Mouse (Mus musculus): ENCODE results near the gene Arhgef10l. TPM values are rescaled to one million over a fixed set of nuclear protein-coding genes. Genes with fewer than 3 reads are reported as not detected.

The Arhgef10l gene
- polyA plus RNA-seq, 1 experiment from 2014 or later: 21.9 TPM

DNA sequence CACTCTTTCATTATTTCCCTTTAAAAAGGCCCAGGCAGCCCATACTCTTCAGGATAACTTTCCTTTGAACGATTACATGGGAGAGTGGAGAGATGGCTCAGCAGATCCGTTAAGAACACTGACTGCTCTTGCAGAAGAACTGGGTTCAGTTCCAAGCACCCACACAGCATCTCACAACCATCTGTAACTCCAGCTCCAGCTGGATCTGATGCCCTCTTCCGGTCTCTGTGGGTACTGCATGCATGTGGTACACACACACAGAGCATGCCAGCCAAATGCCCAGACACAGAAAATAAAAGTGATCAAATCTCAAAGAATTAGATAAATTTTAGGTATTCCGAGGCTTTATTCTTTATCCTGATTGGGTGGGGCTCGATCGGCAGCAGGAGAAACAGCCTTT is 115.1 kb downstream of the Arhgef10l start:
- Histone ChIP-seq H3K4me2 (replicated peaks) (no peak overlapping the region), H3K36me3 (replicated peaks; ENCODE audit: control insufficient read depth, insufficient read depth) (peaks cover 61% of the 10 kb centered on the region), H3K9ac (no peak overlapping the region), H3K4me3 (replicated peaks; ENCODE audit: low read length) (no peak overlapping the region), H3K9me3 (ENCODE audit: control insufficient read depth, low read length) (no peaks in the 10 kb centered on the region), H3K27ac (peak overlapping the region; percentile 58; the same call in 1 of the 2 replicates), H3K4me1 (replicated peaks; ENCODE audit: control insufficient read depth, insufficient read depth, low read length) (0 out of 2 replicates have a peak, but pooled peaks cover 4% of the 10 kb centered on the region), H3K27me3 (ENCODE audit: control insufficient read depth, insufficient read depth, low read length) (no peaks in the 10 kb centered on the region)
- no peak for DNase-seq (ENCODE audit: low spot score)
- no peak for ATAC-seq (ENCODE audit: low FRiP score)
- WGBS: 93% methylated on average over 6 of the region's 6 CpGs

DNA sequence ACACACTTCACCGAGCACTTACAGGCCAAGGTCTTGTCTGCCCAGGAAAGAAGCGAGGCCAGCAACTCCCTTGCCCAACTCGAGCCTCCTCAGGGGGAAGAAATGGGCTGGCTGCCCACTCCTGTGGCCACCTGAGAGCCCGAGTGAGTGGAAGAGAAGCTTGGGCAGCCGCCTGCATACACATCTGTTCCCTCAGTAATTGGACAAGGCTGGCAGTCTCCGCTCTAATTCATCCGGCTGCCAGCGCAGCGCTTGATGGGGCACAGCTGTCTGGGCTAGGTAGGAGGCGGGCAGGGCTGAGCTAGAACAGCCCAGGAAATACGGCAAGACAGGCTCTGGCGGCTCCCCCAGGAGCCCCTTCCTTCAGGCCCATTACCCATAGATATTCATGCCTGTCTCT is 115.8 kb downstream of the Arhgef10l start:
- H3K9ac ChIP-seq: no peak overlapping the region
- H3K27ac ChIP-seq: peak overlapping the region; percentile 58
- peaks cover 61% of the 10 kb centered on the region for H3K36me3 ChIP-seq (replicated peaks; ENCODE audit: control insufficient read depth, insufficient read depth)
- H3K9me3 ChIP-seq (ENCODE audit: control insufficient read depth, low read length): no peaks in the 10 kb centered on the region
- H3K27me3 ChIP-seq (ENCODE audit: control insufficient read depth, insufficient read depth, low read length): no peaks in the 10 kb centered on the region
- 44% methylated on average over 12 of the region's 12 CpGs for WGBS
- no peak overlapping the region for H3K4me3 ChIP-seq (replicated peaks; ENCODE audit: low read length)
- H3K4me2 ChIP-seq (replicated peaks): no peak overlapping the region
- DNase-seq (ENCODE audit: low spot score) (peak; percentile 64), ATAC-seq (ENCODE audit: low FRiP score) (peak; percentile 79)
- 0 out of 2 replicates have a peak, but pooled peaks cover 4% of the 10 kb centered on the region for H3K4me1 ChIP-seq (replicated peaks; ENCODE audit: control insufficient read depth, insufficient read depth, low read length)

DNA sequence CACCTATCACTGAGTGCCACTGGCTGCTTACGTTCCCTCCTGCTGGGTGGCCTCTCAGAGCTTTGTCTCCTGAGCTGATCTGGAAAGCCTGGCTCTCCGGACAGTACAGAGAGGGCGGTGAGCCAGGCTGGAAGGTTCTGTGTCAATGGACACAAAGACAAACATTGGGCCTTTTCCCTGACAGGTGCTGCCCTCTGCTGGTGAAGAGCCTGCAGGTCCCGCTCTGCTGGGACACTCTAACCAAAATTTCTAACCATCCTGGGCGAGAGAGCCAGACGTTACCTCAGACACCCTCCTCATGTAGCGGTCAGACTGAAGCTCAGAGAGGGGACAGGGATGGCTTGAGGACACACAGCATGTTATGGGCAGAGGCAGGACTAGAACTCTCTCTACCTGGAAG is 118.3 kb downstream of the Arhgef10l start:
- WGBS: 26% methylated on average over 7 of the region's 7 CpGs
- H3K27ac ChIP-seq: no peak overlapping the region

DNA sequence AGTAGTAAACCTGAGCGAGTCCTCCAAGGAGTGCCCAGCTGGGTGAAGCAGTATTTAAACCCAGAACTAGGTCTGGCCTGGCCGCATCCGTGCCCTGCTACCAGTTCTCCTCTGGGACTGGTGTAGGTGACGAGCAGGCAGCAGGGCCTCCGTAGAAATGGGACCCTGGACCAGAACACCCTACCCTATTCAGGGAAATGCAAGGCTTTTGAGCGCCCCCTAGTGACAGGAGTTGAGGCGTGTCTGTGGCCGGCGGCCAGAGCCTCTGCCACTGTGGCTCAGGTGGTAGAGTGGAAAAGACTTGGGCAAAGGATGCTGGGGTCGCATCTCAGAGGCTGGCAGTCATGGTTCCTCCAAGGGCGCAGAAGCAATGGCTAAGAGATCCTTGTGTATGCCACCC is 126.7 kb downstream of the Arhgef10l start:
- no peaks in the 10 kb centered on the region for H3K9me3 ChIP-seq (ENCODE audit: control insufficient read depth, low read length)
- no peaks in the 10 kb centered on the region for H3K27me3 ChIP-seq (ENCODE audit: control insufficient read depth, insufficient read depth, low read length)
- H3K9ac ChIP-seq: no peak overlapping the region
- 0 out of 2 replicates have a peak, but pooled peaks cover 3% of the 10 kb centered on the region for H3K4me1 ChIP-seq (replicated peaks; ENCODE audit: control insufficient read depth, insufficient read depth, low read length)
- WGBS: 27% methylated on average over 11 of the region's 11 CpGs
- peaks cover 51% of the 10 kb centered on the region for H3K36me3 ChIP-seq (replicated peaks; ENCODE audit: control insufficient read depth, insufficient read depth)
- peak; percentile 46; the same call in 1 of the 2 replicates for ATAC-seq (ENCODE audit: low FRiP score)
- H3K27ac ChIP-seq: no peak overlapping the region
- H3K4me3 ChIP-seq (replicated peaks; ENCODE audit: low read length): no peak overlapping the region
- DNase-seq (ENCODE audit: low spot score): peak; percentile 81
- no peak overlapping the region for H3K4me2 ChIP-seq (replicated peaks)

More for the DNA sequence above, 118.3 kb downstream of the Arhgef10l start:
- peaks cover 61% of the 10 kb centered on the region for H3K36me3 ChIP-seq (replicated peaks; ENCODE audit: control insufficient read depth, insufficient read depth)
- DNase-seq (ENCODE audit: low spot score) (peak; percentile 83), ATAC-seq (ENCODE audit: low FRiP score) (peak; percentile 32)
- H3K27me3 ChIP-seq (ENCODE audit: control insufficient read depth, insufficient read depth, low read length): no peaks in the 10 kb centered on the region
- H3K9ac ChIP-seq: 0 out of 2 replicates have a peak overlapping the region, but pooled peaks have one; percentile 34
- H3K4me1 ChIP-seq (replicated peaks; ENCODE audit: control insufficient read depth, insufficient read depth, low read length): 0 out of 2 replicates have a peak, but pooled peaks cover 4% of the 10 kb centered on the region
- no peak overlapping the region for H3K4me2 ChIP-seq (replicated peaks)
- no peaks in the 10 kb centered on the region for H3K9me3 ChIP-seq (ENCODE audit: control insufficient read depth, low read length)
- no peak overlapping the region for H3K4me3 ChIP-seq (replicated peaks; ENCODE audit: low read length)

DNA sequence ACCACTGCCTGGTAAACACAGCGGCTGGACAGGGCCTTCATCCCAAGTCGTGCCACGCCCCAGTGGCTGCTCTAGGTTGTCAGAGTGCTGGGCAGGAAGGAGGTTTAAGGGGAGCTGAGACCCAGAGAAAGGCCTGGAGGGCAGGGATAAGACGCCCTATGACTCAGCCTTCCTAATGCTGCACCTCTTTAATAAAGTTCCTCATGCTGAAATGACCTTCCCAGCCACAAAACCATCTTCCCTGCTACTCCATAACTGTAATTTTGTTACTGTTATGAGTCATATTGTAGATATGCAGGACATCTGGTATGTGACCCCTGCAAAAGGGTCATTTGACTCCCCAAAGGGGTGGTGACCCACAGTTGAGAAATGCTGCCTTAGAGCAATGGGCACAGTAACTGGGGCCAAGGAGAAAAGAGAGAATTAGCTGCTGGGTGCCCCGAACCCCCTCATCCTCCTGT is 128.2 kb downstream of the Arhgef10l start:
- H3K36me3 ChIP-seq (replicated peaks; ENCODE audit: control insufficient read depth, insufficient read depth): peaks cover 36% of the 10 kb centered on the region
- no peak for ATAC-seq (ENCODE audit: low FRiP score)
- H3K27ac ChIP-seq: no peak overlapping the region
- no peak overlapping the region for H3K4me3 ChIP-seq (replicated peaks; ENCODE audit: low read length)
- DNase-seq (ENCODE audit: low spot score): no peak
- H3K4me2 ChIP-seq (replicated peaks): no peak overlapping the region
- no peaks in the 10 kb centered on the region for H3K9me3 ChIP-seq (ENCODE audit: control insufficient read depth, low read length)
- H3K27me3 ChIP-seq (ENCODE audit: control insufficient read depth, insufficient read depth, low read length): no peaks in the 10 kb centered on the region
- no peak overlapping the region for H3K9ac ChIP-seq
- peaks cover 3% of the 10 kb centered on the region; the same call in 1 of the 2 replicates for H3K4me1 ChIP-seq (replicated peaks; ENCODE audit: control insufficient read depth, insufficient read depth, low read length)
- WGBS: 77% methylated on average over 5 of the region's 5 CpGs

DNA sequence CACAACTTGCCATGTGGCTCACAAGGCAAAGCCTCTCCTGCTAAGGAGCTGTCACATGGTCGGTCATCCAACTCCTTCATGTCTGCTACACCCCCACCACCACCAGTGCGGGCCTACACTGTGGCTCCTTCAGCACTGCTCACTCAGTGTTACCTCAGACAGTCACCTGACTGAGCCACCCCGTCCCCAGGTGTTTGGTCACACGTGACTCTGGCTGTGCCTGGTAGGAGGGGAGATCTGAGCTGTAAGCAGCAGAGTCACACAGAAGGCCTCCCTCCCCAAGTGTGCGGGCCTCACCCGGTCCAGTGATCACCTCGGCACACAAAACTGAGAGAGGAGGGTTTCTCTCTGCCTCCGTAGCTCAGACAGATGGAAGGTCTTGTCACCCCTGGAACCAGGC is 130.5 kb downstream of the Arhgef10l start:
- Histone ChIP-seq H3K4me3 (replicated peaks; ENCODE audit: low read length) (no peak overlapping the region), H3K9me3 (ENCODE audit: control insufficient read depth, low read length) (no peaks in the 10 kb centered on the region), H3K9ac (no peak overlapping the region), H3K4me1 (replicated peaks; ENCODE audit: control insufficient read depth, insufficient read depth, low read length) (peaks cover 4% of the 10 kb centered on the region; the same call in 1 of the 2 replicates), H3K36me3 (replicated peaks; ENCODE audit: control insufficient read depth, insufficient read depth) (peaks cover 29% of the 10 kb centered on the region), H3K27me3 (ENCODE audit: control insufficient read depth, insufficient read depth, low read length) (no peaks in the 10 kb centered on the region), H3K27ac (no peak overlapping the region), H3K4me2 (replicated peaks) (no peak overlapping the region)
- ATAC-seq (ENCODE audit: low FRiP score) (no peak), DNase-seq (ENCODE audit: low spot score) (no peak)
- WGBS: 87% methylated on average over 8 of the region's 8 CpGs

DNA sequence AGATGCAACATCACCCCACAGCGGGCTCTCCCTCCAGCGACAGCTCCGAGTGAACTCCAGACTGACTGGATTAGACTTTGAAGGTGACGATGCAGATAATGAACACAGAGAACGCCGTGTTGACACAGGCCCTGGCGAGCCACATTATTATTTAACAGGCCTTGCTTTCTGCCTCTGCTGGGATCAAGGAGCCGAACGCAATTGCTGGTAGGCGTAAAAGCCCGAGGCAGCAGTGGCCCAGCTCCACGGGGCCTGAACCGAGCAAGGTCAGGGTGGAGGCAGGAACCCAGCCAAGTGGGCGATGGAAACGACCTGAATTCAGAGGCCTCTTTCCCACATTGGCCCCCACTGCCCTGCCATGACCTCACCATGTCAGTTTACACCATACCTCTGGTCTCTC is 133.5 kb downstream of the Arhgef10l start:
- Histone ChIP-seq H3K36me3 (replicated peaks; ENCODE audit: control insufficient read depth, insufficient read depth) (peaks cover 29% of the 10 kb centered on the region), H3K9me3 (ENCODE audit: control insufficient read depth, low read length) (no peaks in the 10 kb centered on the region), H3K4me1 (replicated peaks; ENCODE audit: control insufficient read depth, insufficient read depth, low read length) (peaks cover 8% of the 10 kb centered on the region), H3K4me2 (replicated peaks) (no peak overlapping the region), H3K4me3 (replicated peaks; ENCODE audit: low read length) (no peak overlapping the region), H3K27ac (peak overlapping the region; percentile 61), H3K9ac (no peak overlapping the region), H3K27me3 (ENCODE audit: control insufficient read depth, insufficient read depth, low read length) (no peaks in the 10 kb centered on the region)
- 0 out of 2 replicates have a peak, but pooled peaks have one; percentile 6 for ATAC-seq (ENCODE audit: low FRiP score)
- DNase-seq (ENCODE audit: low spot score): peak; percentile 39
- 19% methylated on average over 15 of the region's 15 CpGs for WGBS

DNA sequence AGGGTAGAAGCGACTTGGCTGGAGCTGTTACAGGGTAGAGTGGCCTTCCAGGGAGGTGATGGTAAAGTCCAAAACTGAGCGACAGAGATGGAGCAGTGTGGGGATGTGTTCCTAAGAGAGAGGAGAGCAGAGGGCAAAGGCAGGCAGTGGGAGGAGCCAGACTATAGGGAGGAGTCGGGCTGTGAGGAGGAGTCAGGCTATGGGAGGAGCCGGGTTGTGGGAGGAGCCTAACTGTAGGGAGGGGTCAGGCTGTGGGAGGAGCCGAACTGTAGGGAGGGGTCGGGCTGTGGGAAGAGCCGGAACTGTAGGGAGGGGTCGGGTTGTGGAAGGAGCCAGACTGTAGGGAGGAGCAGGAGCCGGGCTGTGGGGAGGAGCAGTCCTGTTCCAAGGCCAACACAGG is 134.8 kb downstream of the Arhgef10l start:
- Histone ChIP-seq H3K27ac (no peak overlapping the region), H3K27me3 (ENCODE audit: control insufficient read depth, insufficient read depth, low read length) (no peaks in the 10 kb centered on the region), H3K9ac (no peak overlapping the region), H3K9me3 (ENCODE audit: control insufficient read depth, low read length) (no peaks in the 10 kb centered on the region), H3K4me3 (replicated peaks; ENCODE audit: low read length) (no peak overlapping the region), H3K4me1 (replicated peaks; ENCODE audit: control insufficient read depth, insufficient read depth, low read length) (peaks cover 8% of the 10 kb centered on the region), H3K4me2 (replicated peaks) (no peak overlapping the region), H3K36me3 (replicated peaks; ENCODE audit: control insufficient read depth, insufficient read depth) (peaks cover 24% of the 10 kb centered on the region)
- ATAC-seq (ENCODE audit: low FRiP score): no peak
- WGBS: 46% methylated on average over 9 of the region's 9 CpGs
- no peak for DNase-seq (ENCODE audit: low spot score)

DNA sequence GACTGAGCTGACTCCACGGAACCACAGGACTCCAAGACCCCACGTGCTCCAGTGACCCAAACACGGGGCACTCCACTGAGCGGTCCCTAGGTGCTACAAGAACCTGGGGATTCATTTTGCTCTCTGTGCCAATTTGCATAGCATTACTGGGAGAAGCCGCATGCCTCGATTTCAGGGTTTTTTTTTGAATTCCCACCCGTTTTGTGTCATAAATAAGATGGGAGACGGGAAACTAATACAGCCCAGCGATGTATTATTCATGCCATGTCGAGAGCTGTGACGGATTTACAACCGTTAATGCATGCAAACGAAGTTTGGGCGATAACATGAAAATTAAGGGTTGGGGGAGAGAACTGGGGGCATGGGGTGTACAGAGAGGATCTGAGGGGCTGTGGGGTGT is 136.1 kb downstream of the Arhgef10l start:
- DNase-seq (ENCODE audit: low spot score): no peak

DNA sequence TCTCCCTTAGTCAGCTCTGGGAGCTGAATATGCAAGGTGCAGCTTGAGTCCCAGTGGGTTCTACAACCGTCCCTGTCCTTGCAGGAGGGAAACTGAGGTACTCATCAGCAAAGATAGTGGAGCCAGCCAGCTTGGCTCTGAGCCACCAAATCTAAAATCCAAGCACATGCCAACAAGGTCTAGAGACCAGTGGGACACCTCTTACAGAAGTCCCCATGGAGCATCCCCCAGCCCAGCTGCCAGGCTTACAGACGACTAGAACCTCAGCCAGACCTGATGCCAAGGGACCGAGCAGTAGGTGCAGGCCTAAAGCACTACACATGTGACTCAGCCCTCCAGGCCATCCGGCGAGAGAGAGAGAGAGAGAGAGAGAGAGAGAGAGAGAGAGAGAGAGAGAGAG is 137.4 kb downstream of the Arhgef10l start:
- Histone ChIP-seq H3K27ac (no peak overlapping the region), H3K9me3 (ENCODE audit: control insufficient read depth, low read length) (no peaks in the 10 kb centered on the region), H3K4me1 (replicated peaks; ENCODE audit: control insufficient read depth, insufficient read depth, low read length) (peaks cover 8% of the 10 kb centered on the region), H3K27me3 (ENCODE audit: control insufficient read depth, insufficient read depth, low read length) (no peaks in the 10 kb centered on the region), H3K36me3 (replicated peaks; ENCODE audit: control insufficient read depth, insufficient read depth) (peaks cover 6% of the 10 kb centered on the region; the same call in 1 of the 2 replicates), H3K4me2 (replicated peaks) (no peak overlapping the region), H3K9ac (no peak overlapping the region), H3K4me3 (replicated peaks; ENCODE audit: low read length) (no peak overlapping the region)
- no peak for DNase-seq (ENCODE audit: low spot score)
- no peak for ATAC-seq (ENCODE audit: low FRiP score)
- WGBS: 65% methylated on average over 5 of the region's 5 CpGs

More for the DNA sequence above, 136.1 kb downstream of the Arhgef10l start:
- no peak overlapping the region for H3K9ac ChIP-seq
- H3K4me1 ChIP-seq (replicated peaks; ENCODE audit: control insufficient read depth, insufficient read depth, low read length): peaks cover 8% of the 10 kb centered on the region
- H3K27ac ChIP-seq: no peak overlapping the region
- no peak overlapping the region for H3K4me2 ChIP-seq (replicated peaks)
- no peaks in the 10 kb centered on the region for H3K27me3 ChIP-seq (ENCODE audit: control insufficient read depth, insufficient read depth, low read length)
- peaks cover 11% of the 10 kb centered on the region for H3K36me3 ChIP-seq (replicated peaks; ENCODE audit: control insufficient read depth, insufficient read depth)
- no peak overlapping the region for H3K4me3 ChIP-seq (replicated peaks; ENCODE audit: low read length)
- 42% methylated on average over 14 of the region's 14 CpGs for WGBS
- no peak for ATAC-seq (ENCODE audit: low FRiP score)
- no peaks in the 10 kb centered on the region for H3K9me3 ChIP-seq (ENCODE audit: control insufficient read depth, low read length)

Measured in hindbrain, embryonic 14.5 days (tissue).